Mouse (Mus musculus) neural tube, embryonic 14.5 days (tissue): ENCODE measurements at regions not wholly inside any gene's neighbourhood (a gene's known extent, or its start where the extent isn't known, plus 50 kb on each side); places are given as distances from the start of the nearest gene placed in this dataset.

Source experiments
- ATAC-seq: fragments of 200-750 bp; cut with Nextera tagmentation; 2 replicates; pipeline ENCODE4 v1.8.0; 2017; ENCODE audit warnings: low read depth, mild to moderate bottlenecking, moderate TSS enrichment, moderate library complexity
- H3K27ac ChIP-seq: fragments of 300-500 bp; sonication (generic); 2 replicates; pipeline ENCODE4 v1.5.1; 2014; ENCODE audit warnings: low read depth, mild to moderate bottlenecking, control low read depth, low read length, moderate library complexity, mixed read lengths
- H3K27me3 ChIP-seq: fragments of 300-500 bp; sonication (generic); 2 replicates; pipeline ENCODE4 v1.6.1; 2014; ENCODE audit warnings: low read length; ENCODE audit not compliant: control insufficient read depth, insufficient read depth
- H3K36me3 ChIP-seq: fragments of 300-500 bp; sonication (generic); 2 replicates; pipeline ENCODE4 v1.6.1; 2014; ENCODE audit warnings: low read length, mixed read lengths; ENCODE audit not compliant: control insufficient read depth, insufficient read depth
- H3K4me1 ChIP-seq: fragments of 300-500 bp; sonication (generic); 2 replicates; pipeline ENCODE4 v1.6.1; 2014; ENCODE audit warnings: low read length; ENCODE audit not compliant: control insufficient read depth, insufficient read depth
- H3K4me2 ChIP-seq: fragments of 300-500 bp; sonication (generic); 2 replicates; pipeline ENCODE4 v1.6.1; 2014; ENCODE audit warnings: mild to moderate bottlenecking, low read depth, low read length, control low read depth
- H3K4me3 ChIP-seq: fragments of 300-500 bp; sonication (generic); 2 replicates; pipeline ENCODE4 v1.5.1; 2014; ENCODE audit warnings: low read depth, low read length, control low read depth, mixed read lengths
- H3K9ac ChIP-seq: fragments of 300-500 bp; sonication (generic); replicated peaks from 2 replicates; pipeline ENCODE4 v1.6.1; 2014; ENCODE audit warnings: low read depth, mild to moderate bottlenecking, control low read depth, low read length, mixed read lengths
- H3K9me3 ChIP-seq: fragments of 300-500 bp; sonication (generic); 2 replicates; pipeline ENCODE4 v1.6.1; 2016; ENCODE audit warnings: low read length; ENCODE audit not compliant: control insufficient read depth
- WGBS: fragments of 180-500 bp; shearing (Covaris S2); extraction: QIAGEN DNeasy Blood & Tissue Kit; methylation state at CpG from one replicate; pipeline ENCODE4 v1.1.7; 2014; 5-methylcytosine and 5-hydroxymethylcytosine counted together

- WGBS = 83% methylated on average over 8 of the region's 8 CpGs
- no peak overlapping the region for H3K27ac ChIP-seq
- no peak overlapping the region for H3K4me2 ChIP-seq
- H3K4me3 ChIP-seq = no peak overlapping the region
- H3K9ac ChIP-seq = no peak overlapping the region
- ATAC-seq = no peak
- H3K27me3 ChIP-seq = no peaks in the 10 kb centered on the region
- no peaks in the 10 kb centered on the region for H3K4me1 ChIP-seq
- no peaks in the 10 kb centered on the region for H3K36me3 ChIP-seq
- no peaks in the 10 kb centered on the region for H3K9me3 ChIP-seq
Observed at GRCm38 (mm10) chr1:35682511-35682949, 385.7 kb upstream of the Hs6st1 start.

- WGBS = 36% methylated on average over 6 of the region's 6 CpGs
- Histone ChIP-seq H3K27ac (no peak overlapping the region), H3K27me3 (no peaks in the 10 kb centered on the region), H3K4me1 (no peaks in the 10 kb centered on the region), H3K9me3 (no peaks in the 10 kb centered on the region), H3K36me3 (no peaks in the 10 kb centered on the region), H3K4me2 (no peak overlapping the region), H3K9ac (no peak overlapping the region), H3K4me3 (no peak overlapping the region)
- ATAC-seq = peak; percentile 79; the same call in 1 of the 2 replicates
Observed at GRCm38 (mm10) chr1:35685651-35686050, 382.5 kb upstream of the Hs6st1 start.

- Histone ChIP-seq H3K4me2 (no peak overlapping the region), H3K9me3 (no peaks in the 10 kb centered on the region), H3K27me3 (no peaks in the 10 kb centered on the region), H3K4me3 (no peak overlapping the region), H3K9ac (no peak overlapping the region), H3K4me1 (no peaks in the 10 kb centered on the region), H3K27ac (no peak overlapping the region), H3K36me3 (no peaks in the 10 kb centered on the region)
- ATAC-seq = no peak
- 8% methylated on average over 3 of the region's 3 CpGs for WGBS
Observed at GRCm38 (mm10) chr1:35694349-35694748, 373.9 kb upstream of the Hs6st1 start.

- WGBS = 24% methylated on average over 15 of the region's 15 CpGs
- Histone ChIP-seq H3K4me1 (no peaks in the 10 kb centered on the region), H3K27ac (no peak overlapping the region), H3K9ac (no peak overlapping the region), H3K27me3 (no peaks in the 10 kb centered on the region), H3K4me3 (no peak overlapping the region), H3K9me3 (no peaks in the 10 kb centered on the region), H3K36me3 (no peaks in the 10 kb centered on the region), H3K4me2 (no peak overlapping the region)
- ATAC-seq = peak; percentile 60; the same call in 1 of the 2 replicates
Observed at GRCm38 (mm10) chr1:35694775-35695591, 373.2 kb upstream of the Hs6st1 start.

- no peak overlapping the region for H3K9ac ChIP-seq
- no peak for ATAC-seq
- no peaks in the 10 kb centered on the region for H3K27me3 ChIP-seq
- H3K4me3 ChIP-seq = no peak overlapping the region
- WGBS = 15% methylated on average over 4 of the region's 4 CpGs
- H3K27ac ChIP-seq = no peak overlapping the region
- no peaks in the 10 kb centered on the region for H3K9me3 ChIP-seq
- H3K4me1 ChIP-seq = no peaks in the 10 kb centered on the region
- no peak overlapping the region for H3K4me2 ChIP-seq
- no peaks in the 10 kb centered on the region for H3K36me3 ChIP-seq
Observed at GRCm38 (mm10) chr1:35697218-35697617, 371.0 kb upstream of the Hs6st1 start.

GRCm38 (mm10) chr1:35697834-35698500, 370.2 kb upstream of the Hs6st1 start:
- H3K4me2 ChIP-seq = no peak overlapping the region
- 12% methylated on average over 10 of the region's 10 CpGs for WGBS
- no peak for ATAC-seq
- H3K9me3 ChIP-seq = no peaks in the 10 kb centered on the region
- H3K27ac ChIP-seq = no peak overlapping the region
- no peaks in the 10 kb centered on the region for H3K4me1 ChIP-seq
- H3K9ac ChIP-seq = no peak overlapping the region
- H3K36me3 ChIP-seq = no peaks in the 10 kb centered on the region
- H3K4me3 ChIP-seq = no peak overlapping the region
- H3K27me3 ChIP-seq = no peaks in the 10 kb centered on the region

GRCm38 (mm10) chr1:35702585-35702984, 365.6 kb upstream of the Hs6st1 start:
- H3K27me3 ChIP-seq = no peaks in the 10 kb centered on the region
- no peak overlapping the region for H3K9ac ChIP-seq
- no peak overlapping the region for H3K4me3 ChIP-seq
- H3K4me1 ChIP-seq = no peaks in the 10 kb centered on the region
- no peak for ATAC-seq
- WGBS = 62% methylated on average over 1 of the region's 1 CpGs
- no peaks in the 10 kb centered on the region for H3K36me3 ChIP-seq
- H3K27ac ChIP-seq = no peak overlapping the region
- H3K4me2 ChIP-seq = no peak overlapping the region
- H3K9me3 ChIP-seq = no peaks in the 10 kb centered on the region

GRCm38 (mm10) chr1:35706336-35706735, 361.9 kb upstream of the Hs6st1 start:
- no peak for ATAC-seq
- Histone ChIP-seq H3K27ac (no peak overlapping the region), H3K9ac (no peak overlapping the region), H3K9me3 (no peaks in the 10 kb centered on the region), H3K4me3 (no peak overlapping the region), H3K4me1 (no peaks in the 10 kb centered on the region), H3K36me3 (no peaks in the 10 kb centered on the region), H3K27me3 (no peaks in the 10 kb centered on the region), H3K4me2 (no peak overlapping the region)
- WGBS = 90% methylated on average over 6 of the region's 6 CpGs

GRCm38 (mm10) chr1:35708176-35708788, 359.9 kb upstream of the Hs6st1 start:
- no peaks in the 10 kb centered on the region for H3K36me3 ChIP-seq
- H3K27ac ChIP-seq = no peak overlapping the region
- H3K4me2 ChIP-seq = no peak overlapping the region
- no peak overlapping the region for H3K4me3 ChIP-seq
- H3K9ac ChIP-seq = no peak overlapping the region
- H3K27me3 ChIP-seq = no peaks in the 10 kb centered on the region
- H3K9me3 ChIP-seq = no peaks in the 10 kb centered on the region
- H3K4me1 ChIP-seq = no peaks in the 10 kb centered on the region
- 93% methylated on average over 2 of the region's 2 CpGs for WGBS
- ATAC-seq = no peak
